ENCODE assay signal across 13 mouse cellular contexts in the genomic region with DNA sequence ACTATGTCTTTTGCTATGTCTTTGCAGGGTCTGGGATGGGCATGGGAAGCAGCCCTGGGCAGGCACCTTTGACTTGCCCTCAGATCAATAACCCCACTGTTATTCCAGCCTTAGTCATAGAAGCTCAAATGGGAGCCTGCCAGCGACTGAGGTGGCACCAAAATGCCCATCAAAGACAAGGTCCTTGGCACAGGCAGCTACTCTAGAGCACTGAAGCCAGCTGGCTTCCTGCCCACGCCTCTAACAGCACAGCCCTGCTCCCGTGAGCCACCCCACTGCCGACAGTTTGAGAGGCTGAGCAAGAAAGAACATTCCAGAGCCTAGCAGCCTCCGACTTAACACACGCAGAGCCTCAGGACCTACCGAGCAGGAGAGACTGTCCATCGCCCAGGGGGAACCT. TPM values are rescaled to one million over a fixed set of nuclear protein-coding genes. Genes with fewer than 3 reads are reported as not detected.
DNase-seq lines count a peak whose midpoint lies in the region.
"Had no signal": no experiment of that assay in that cellular context is flagged by ENCODE, and none has a peak within 500 bp of the region (broad histone marks: within the 10 kb centered on the region; RNA-seq: fewer than 3 reads in every experiment).

No protein-coding gene starts in this region.

- peaks cover 15% of the 10 kb centered on the region for H3K9me3 ChIP-seq in heart, embryonic 10.5 days

- H3K4me3 ChIP-seq in heart, embryonic 10.5 days: no peak overlapping the region
- H3K4me3 ChIP-seq: embryonic facial prominence, embryonic 15.5 days; hindbrain, embryonic 15.5 days; limb, embryonic 13.5 days had no signal

- no peak overlapping the region for H3K27ac ChIP-seq in heart, embryonic 10.5 days
- H3K27ac ChIP-seq: embryonic facial prominence, embryonic 15.5 days; hindbrain, embryonic 15.5 days; limb, embryonic 13.5 days had no signal

- intact Hi-C loops in heart, postnatal 14 days (cut with DNase I): loop anchor here (5.0 kb wide), 1 partner anchor 72 kb away; the partner anchor contains the start of gene Pitpnm3

- H3K36me3 ChIP-seq in heart, embryonic 10.5 days: 0 out of 2 replicates have a peak, but pooled peaks cover 2% of the 10 kb centered on the region
- H3K36me3 ChIP-seq: limb, embryonic 13.5 days had no signal

- 0 out of 2 replicates have a peak, but pooled peaks cover 4% of the 10 kb centered on the region for H3K4me1 ChIP-seq in heart, embryonic 10.5 days

- DNase-seq in heart, adult 11 months: peak; percentile 97
- no peak for DNase-seq in heart, embryonic 10.5 days (ENCODE audit: low spot score)
- peak; percentile 16 for DNase-seq in urinary bladder, postnatal 14 days (ENCODE audit: low spot score)
- DNase-seq in urinary bladder, adult 2 months (ENCODE audit: low spot score): no peak
- DNase-seq in heart, postnatal 14 days: peak; percentile 58 to 66
- peak; percentile 24 for DNase-seq in skeletal muscle tissue, adult 2 months (ENCODE audit: low read depth, low spot score)
- DNase-seq in embryo, embryonic 10.5 days (ENCODE audit: low spot score): no peak
- no peak for DNase-seq in adipocyte (ENCODE audit: low spot score)
- DNase-seq: right cerebral cortex, postnatal 25 days had no signal

- WGBS in heart, embryonic 10.5 days: 83% methylated on average over 8 of the region's 8 CpGs

- peaks cover 3% of the 10 kb centered on the region; the same call in 1 of the 2 replicates for H3K27me3 ChIP-seq in heart, embryonic 10.5 days (ENCODE audit: insufficient read depth, poor library complexity, severe bottlenecking)
- H3K27me3 ChIP-seq: embryonic facial prominence, embryonic 15.5 days; hindbrain, embryonic 15.5 days; limb, embryonic 13.5 days had no signal

RNA-seq across cellular contexts. Expression of gene Pimreg, which starts 23.3 kb away (rescaled TPM):
- 121 and 150 TPM in 2 replicates for polyA plus RNA-seq in heart, embryonic 10.5 days (2016; fragmentation: Nextera tagmentation; extraction: Ambion mirVana)
- 2.8 and 3.2 TPM in 2 replicates for polyA plus RNA-seq in urinary bladder, adult 2 months (2012; rRNA removed)
- 1 to 10 TPM; 6.1 to 6.8 TPM for total RNA-seq in heart, postnatal 14 days (2021)
- total RNA-seq: monocyte, adult 5-6 weeks had no signal

RNA-seq across cellular contexts. Expression of gene Aipl1, which starts 27.8 kb away (rescaled TPM):
- polyA plus RNA-seq in heart, embryonic 10.5 days (2016; fragmentation: Nextera tagmentation; extraction: Ambion mirVana): 1.7 and 2.0 TPM in 2 replicates
- polyA plus RNA-seq in urinary bladder, adult 2 months (2012; rRNA removed): 0.32 and 0.41 TPM in 2 replicates
- total RNA-seq in heart, postnatal 14 days (2021): not detected

Comparison
In these comparisons a context has a peak if more than half of its experiments do, and no peak if none do; other contexts are left out.
1. DNase-seq: peak in heart, adult 11 months (single experiment), urinary bladder, postnatal 14 days (single experiment), heart, postnatal 14 days (2 of 2) and skeletal muscle tissue, adult 2 months (single experiment); none in heart, embryonic 10.5 days (single experiment), urinary bladder, adult 2 months (single experiment), embryo, embryonic 10.5 days (single experiment) and adipocyte (single experiment).
2. RNA of gene Pimreg, which starts 23.3 kb away (polyA plus RNA-seq): 121 to 150 TPM in heart, embryonic 10.5 days; 2.8 to 3.2 TPM in urinary bladder, adult 2 months; every median in the first group is over 10 times any median in the second.